Mouse (Mus musculus): ENCODE data around the gene Otor.

Gene Otor

DNA sequence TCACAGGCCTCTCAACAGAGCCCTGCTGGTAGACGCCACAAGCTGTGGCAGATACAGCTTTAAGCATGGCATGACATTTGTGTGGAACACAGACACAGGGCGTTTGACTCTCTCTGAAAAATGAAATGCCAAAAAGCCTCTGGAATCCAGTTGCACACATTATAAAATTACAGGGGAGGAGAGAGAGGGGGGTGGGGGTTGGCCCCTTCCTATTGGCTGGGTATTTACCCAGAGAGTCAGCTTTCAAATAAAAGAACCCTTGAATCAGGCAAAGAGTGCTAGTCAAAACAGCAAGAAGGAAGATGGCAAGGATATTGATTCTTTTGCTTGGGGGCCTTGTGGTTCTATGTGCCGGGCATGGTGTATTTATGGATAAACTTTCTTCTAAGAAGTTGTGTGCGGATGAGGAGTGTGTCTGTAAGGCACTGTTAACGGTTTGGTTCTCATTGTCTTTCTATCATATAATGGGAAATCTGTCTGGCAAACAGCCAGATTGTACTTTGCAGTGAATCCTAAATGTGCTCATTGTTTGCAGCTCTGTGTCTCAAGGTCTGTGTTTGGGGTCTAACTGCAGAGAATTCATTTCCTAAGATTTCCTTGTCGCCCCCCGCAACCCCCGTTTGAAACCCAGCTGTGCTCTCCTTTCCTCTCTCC is at the start of gene Otor:
Gene Otor (plus strand): TSS at position 276 of the 654 bp plus-strand sequence.
- no peak for DNase-seq (ENCODE audit: low spot score in 2 of 2)

DNA sequence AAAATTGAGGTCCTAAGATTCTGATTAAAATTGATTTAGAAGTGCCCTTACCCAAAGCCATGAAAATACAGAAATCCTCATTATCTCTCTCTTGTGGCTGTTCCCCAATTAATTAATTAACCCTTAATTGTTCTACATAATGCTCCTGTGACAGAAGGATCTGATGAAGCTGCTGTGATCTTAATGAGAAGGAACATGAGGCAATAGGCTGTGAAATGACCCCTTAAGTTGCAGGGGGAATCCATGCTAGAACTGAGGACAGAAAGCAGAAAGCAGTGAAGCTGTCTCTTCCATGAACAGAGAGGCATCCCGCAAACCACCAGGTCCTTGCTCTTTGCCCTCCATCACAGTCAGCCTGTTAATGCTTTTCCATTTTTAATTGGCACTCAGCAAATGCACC is 47.0 kb upstream of the Otor start:
- no peak for DNase-seq (ENCODE audit: low spot score in 2 of 2)

DNA sequence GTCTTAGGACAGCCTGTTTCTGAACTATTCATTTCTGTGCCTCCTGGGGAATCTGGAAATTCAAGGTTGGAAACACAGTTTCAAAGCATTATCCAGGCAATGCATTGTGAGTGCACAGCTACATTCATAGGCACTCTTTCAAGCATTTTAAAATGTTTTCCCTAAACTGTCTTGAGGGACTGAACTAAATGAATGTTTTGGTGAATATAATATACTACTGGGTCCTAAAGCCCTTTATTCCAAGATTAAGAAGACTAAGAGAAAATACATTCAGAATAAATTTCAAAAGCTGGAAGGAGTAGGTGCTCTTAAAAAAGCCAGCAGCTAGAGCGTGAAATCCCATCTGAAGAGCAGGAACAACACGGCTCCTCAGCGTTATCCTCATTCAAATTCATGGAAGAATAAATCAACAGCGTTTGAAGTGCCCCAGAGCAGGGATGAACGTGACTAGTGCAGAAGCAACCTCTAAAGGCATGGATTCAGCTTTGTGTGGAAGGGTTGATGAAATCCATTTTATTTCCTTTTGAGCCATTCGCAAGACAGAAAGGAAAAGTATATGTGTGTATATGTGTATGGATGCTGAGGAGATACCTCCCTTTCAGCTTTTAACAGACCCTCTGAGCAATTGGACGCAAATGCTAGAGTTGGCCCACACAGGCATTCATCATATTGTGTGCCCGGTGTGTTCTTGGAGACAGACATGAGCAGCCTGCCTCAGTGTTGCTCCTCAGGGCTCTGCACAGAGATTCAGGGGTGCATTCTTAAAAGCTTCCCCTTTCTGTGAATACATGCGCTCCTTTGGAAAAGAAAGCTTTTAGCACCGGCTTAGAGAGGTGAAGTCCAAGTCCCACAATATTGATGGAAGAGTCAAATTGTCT is 45.7 kb upstream of the Otor start:
- DNase-seq (ENCODE audit: low spot score in 2 of 2) = no peak

DNA sequence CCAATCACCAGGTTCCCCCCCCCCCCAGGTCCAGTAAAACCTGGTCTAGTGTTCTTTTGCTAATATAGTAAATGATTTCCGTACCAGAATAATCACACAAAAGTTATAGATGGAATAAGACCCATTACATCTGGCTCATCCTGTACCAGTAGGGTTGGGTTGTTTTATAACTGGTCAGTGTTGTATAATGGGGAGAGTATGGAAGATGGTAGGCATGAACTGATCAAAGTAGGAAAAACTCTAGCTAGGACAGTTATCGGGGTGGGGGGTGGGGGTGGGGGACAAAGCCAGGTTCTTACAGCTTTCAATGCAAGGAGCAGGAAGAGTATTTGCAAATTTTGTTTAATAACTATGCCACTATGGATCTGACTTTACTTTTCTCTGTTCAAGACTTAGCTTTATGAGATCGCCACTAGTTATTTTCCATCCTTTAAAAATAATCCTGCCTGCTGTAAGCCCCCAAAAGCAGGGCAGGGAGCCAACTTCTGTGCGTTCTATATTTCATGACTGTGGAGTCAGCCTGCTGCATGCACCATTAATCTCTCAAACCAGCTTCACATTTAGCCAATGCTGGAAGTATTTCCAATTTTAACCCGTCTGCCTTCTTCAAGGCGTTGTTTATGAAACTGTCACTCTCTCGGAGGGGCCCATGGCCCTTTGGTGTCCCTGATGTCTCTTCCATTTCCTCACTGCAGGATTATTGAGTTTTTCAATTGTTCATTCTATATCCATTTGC is 43.8 kb upstream of the Otor start:
- no peak for DNase-seq (ENCODE audit: low spot score in 2 of 2)

DNA sequence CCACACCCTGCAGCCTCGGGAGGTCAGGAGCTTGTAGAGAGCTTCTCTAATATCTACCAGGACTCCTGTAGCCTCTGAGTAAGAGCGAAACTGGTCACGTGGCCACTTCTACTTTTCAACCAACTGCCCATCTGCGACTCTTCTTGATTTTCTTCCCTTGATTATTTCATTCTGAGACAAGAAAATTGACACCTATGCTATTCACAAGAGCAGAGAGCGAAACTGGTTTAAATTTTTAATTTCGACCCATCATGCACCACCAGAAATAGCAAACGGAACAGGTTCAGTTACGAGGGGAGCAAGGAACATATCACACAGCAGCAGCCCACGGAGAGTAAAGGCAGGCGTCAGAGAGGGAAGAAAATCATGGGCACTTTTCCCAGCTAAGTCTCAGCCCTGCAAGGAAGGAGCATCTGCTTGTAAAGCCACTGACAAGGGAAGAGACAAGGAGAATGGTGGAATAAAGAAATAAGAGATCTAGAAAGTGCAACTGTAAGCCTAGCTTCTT is 43.1 kb upstream of the Otor start:
- peak; percentile 15 to 20 for DNase-seq (ENCODE audit: low spot score in 2 of 2)

DNA sequence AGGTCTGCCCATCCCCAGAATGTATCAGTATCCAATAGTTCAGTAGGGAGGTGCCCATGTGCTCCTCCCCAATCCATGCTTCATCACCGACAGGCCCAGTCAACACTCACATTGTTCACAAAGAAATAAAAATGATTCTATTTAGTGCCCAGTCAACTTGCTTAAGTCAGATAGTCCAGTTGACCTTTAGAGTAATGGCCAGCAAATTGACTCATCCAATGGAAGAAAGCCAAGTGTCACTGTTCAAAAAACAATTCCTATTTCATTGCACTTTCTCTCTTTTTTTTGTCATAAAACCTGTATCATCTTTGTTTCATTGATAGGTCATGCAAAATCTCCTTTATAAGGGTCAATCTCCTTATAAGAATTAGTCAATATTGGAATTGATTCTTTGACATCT is 36.7 kb upstream of the Otor start:
- no peak for DNase-seq (ENCODE audit: low spot score in 2 of 2)

DNA sequence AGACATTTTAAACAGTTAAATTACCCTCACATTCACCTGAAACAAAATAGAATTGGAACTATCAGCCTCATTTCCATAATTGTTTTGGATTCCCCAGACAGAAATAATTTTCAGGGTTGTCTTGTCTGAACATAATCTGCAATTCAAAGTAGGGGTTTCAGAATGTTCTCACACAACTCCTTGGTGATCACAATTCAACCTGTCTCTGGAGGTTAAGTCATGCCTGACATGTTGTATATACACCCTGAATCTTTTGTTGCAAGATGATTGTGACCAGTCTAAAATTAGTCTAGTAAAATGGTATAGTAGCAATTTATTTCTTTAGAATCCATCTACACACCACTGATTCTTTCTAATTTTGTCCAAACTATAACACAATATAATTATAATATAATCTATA is 23.0 kb upstream of the Otor start:
- DNase-seq (ENCODE audit: low spot score in 2 of 2) = no peak

DNA sequence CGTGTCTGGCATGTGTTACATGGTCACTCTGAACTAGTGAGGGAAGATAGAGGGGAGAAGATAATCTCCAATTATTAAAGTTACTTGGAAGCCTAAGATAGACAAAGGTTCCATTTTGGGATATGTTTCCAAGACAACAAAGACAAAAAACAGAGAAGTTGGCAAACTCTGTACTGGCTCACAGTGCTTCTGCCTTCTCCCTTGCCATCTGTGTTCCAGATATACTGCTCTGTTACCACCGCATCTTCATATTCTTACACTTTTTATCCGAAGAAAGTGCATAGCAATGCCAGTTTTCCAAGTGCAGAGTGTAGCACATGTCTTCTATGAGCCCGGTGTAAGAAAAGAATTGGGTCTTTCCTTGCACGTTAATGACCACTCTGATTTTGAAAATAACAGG is 21.5 kb upstream of the Otor start:
- DNase-seq (ENCODE audit: low spot score in 2 of 2) = no peak

DNA sequence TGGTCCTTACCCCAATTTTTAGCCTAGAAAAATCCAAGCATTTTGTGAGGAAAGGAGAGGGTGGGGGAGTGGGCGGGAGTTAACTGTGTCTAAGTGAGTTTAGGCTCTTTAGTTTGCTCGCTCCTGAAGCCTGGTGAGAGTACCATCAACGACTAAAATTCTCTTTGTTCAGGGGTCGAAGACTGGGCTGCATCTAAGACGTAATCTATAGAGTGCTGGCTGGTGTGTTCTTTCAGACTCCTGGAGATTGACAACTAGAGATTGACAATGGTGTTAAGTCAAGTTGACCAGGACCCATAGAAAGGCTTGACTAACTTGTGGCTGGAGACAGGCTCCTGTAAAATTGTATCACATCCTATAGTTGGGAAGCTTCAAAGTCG is 15.9 kb upstream of the Otor start:
- DNase-seq (ENCODE audit: low spot score in 2 of 2) = no peak

DNA sequence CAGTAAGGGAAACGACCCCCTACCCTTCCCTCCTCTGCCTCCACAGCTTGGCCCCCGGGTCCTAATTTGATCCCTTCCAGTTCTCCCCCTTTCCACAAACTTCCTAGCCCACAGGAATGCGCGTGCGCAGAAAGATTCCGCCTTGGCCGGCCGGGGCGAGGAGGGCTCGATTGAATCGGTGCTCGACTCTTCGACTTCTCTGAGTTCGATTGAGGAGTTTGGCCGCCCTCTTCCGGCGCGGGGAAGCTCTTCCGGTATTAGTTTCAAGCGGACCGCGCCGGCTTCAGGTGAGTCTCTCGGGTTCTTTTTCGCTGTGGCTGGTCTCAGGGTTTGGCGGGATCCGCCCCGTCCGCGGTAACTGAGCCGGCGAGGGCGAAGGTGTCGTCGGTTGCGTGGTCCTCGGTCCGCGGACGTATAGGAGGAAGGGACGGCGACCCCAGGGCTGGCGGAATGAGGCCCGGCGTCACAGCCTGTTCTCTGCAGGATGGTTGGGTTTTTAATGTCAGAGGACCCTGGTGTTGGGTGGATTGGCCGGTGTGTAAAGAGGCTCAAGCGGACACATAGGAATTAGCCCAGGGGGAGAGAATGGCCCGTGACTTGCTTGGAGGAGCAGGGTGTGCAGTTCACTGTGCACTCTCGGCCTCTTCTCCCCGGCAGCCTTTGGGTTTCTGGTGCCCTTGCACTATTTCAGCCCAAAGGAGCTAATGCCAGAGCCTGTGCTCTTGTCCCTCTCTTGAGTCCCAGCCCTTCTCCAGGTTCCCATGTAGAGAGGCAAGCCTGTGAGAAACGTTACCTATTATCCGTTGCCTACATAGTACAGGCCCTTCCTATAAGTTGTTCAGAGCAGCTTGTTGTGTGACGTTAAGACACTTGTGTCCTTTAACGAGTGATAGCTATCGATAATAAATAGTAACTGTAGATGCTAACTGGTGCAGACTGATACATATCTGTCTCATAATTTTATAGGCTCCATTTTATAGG is 15.2 kb upstream of the Otor start, which contains the start of gene Snrpb2:
Gene Snrpb2 (plus strand): TSS at position 228 of the 981 bp plus-strand sequence.
- DNase-seq (ENCODE audit: low spot score in 2 of 2) = peak; percentile 79 to 88

DNA sequence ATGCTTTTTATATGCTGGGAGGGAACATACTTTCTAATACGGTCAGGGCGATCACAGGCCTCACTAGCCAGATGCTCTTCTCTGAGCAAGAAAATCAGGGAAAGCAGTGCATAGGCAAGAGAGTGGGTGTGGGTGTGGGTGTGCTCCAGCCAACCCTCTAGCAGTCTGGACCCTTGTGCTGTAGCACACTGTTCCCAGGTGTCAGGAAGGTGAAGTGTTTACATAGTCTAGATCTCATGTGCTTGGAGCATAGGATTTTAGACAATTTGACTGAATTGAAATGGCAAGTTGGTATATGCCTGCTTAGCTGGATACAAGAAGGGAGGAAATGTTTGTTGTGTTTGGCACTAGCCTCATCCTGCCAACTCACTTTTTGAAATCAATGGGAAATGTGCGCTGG is 12.4 kb upstream of the Otor start:
- no peak for DNase-seq (ENCODE audit: low spot score in 2 of 2)

DNA sequence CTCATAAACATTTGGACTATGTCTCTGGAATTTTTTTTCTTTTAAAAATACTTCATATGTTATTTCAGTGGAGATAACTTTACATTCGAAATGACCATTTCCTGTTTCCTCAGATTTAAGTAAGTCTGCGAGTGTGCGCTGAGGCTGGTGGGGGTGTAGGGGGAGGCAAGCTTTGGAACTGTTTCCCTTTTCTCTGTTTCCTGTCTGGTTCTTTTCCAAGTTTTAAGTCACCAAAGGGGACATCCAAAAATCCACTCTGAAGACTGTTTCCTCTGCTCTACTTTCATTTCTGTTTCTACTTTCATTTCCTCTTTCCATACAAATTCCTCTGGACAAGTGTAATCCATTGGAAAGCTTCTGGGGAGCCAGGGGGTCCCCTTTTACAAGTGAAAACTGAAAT is 3.4 kb downstream of the Otor start:
- peak; percentile 19 to 50 for DNase-seq (ENCODE audit: low spot score in 2 of 2)

DNA sequence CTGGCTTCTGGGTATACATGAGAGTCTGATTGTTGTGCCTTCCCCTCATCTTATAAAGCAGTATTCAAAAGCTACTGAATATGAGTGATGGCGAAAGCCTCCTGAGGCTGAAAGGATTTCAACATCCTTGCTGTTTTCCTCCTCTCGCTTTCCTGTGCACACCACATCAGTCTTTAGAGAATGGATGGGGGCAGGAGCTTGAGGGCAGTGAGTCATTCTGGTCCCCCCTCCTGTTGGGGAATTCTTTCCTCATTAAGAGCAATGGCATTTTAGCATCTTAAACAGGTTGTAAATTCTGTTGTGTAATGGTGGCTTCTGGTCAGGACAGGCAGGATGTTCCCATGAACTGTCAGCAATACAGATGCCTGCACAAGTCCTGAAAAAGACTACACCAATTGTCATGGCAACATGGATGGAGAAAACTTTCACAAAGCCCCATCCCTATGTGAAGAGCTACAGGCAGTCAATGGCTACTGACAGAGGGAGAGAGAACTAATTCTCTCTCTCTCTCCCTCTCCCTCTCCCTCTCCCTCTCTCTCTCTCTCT is 6.7 kb downstream of the Otor start:
- DNase-seq (ENCODE audit: low spot score in 2 of 2) = no peak

DNA sequence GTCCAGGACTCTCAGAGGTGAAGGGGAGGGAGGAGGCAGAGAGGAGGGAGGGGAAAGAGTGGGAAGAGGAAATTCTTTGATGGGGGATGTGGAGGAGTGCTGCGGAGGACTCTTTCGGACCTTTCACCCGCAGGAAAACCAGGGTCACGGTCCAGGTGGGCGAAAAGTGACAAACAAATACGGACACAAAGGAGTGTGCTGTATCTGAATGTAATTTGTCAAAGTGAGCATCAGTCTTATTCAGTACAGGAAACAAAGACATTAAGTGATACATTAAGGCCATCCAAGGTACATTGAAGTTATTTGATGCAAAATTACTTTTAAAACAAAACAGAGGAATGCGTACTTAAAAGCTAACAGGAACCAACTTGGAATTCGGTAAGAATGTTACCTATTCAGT is 11.6 kb downstream of the Otor start:
- DNase-seq (ENCODE audit: low spot score in 2 of 2) = no peak

DNA sequence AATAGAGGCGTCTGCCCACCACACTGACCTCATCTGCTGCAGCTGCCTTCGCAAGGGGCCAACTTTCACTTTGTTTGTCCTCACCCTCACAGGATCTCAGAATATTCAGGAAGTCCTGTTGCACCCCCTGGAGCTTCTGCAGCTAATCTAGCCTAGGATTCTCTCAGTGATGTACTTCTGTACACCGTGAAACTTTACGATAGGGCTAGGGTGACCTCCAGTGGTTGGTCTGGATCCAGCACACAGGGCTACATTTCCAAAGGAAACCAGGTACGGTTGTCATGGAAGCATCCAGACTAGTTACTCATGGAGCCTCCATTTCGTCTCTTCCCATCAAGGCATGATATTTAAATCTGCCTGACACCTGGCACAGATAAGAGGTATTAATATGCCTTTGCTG is 15.5 kb downstream of the Otor start:
- peak; percentile 25 to 33 for DNase-seq (ENCODE audit: low spot score in 2 of 2)

DNA sequence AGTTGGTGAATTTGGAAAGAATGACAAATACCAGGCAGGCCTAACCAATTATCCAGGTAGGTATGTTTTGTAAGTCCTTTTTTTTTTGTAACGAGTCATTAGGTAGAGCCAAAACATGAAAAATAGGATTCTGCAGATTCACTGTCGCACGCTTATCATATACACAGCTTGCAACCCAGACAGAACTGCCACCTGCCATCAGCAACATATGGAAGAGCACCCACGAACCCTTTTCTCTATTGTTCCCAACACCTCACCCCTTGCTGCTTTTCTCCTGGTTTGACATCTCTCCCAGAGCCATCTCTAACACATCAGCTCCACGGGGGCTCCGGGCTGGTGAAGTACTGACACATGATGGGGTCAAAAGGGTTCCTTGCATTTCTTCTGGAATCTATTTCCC is 16.5 kb downstream of the Otor start:
- no peak for DNase-seq (ENCODE audit: low spot score in 2 of 2)

DNA sequence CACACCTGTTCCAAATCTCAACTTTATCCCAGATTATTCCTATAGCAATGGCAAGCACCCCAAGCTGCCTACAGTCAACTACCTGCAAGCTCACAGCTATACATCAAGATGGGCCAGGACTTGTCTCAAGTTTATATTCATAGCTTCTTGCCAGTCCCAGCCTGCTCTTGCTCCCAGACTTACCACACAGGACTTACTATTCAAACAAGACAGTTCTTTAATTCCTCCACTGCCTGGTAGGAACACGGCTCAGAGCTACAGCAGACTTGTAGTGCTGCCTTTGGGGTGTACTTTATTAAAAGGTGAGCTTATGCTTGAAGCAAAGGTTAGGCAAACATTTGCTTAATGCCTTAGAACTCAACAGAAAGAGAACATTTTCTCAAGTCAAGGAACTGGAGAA is 18.9 kb downstream of the Otor start:
- no peak for DNase-seq (ENCODE audit: low spot score in 2 of 2)

DNA sequence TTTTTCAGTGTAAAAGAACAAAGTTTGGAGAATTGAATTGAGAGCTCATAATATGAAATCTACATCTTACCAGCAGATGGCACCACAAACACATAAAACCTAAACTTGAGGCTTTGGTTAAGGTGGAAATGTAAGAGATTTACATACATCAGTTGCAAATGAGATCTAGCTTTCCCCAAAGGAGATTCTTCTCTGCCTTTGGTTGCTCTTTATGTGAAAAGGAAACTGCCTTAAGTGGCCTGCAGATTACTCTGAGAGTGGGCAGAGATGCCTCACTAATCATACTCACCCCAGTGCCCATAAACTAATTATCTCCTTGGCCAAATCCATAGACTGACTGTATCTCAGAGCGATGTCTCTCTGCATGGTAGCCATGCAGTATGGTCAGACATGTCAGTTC is 35.6 kb downstream of the Otor start:
- DNase-seq (ENCODE audit: low spot score in 2 of 2) = no peak

DNA sequence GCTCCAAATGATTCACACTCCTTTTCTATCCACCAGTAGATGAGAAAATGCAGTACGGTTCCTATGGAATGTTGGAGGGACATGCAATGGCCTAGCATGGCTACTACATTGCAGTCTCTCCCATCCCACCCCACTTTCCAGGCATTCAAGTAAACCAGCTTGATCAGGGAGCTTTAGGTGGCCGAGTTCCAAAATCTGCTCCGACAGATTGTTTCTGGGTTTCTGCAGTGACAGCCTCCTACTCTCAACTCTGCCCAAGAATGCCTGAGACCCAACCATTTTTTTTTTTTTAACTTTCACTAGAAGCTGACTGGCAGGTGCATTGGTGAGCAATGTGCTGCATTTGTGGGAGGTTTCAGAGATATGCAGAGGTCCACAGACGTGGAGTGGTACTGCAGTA is 36.4 kb downstream of the Otor start:
- no peak for DNase-seq (ENCODE audit: low spot score in 2 of 2)

DNA sequence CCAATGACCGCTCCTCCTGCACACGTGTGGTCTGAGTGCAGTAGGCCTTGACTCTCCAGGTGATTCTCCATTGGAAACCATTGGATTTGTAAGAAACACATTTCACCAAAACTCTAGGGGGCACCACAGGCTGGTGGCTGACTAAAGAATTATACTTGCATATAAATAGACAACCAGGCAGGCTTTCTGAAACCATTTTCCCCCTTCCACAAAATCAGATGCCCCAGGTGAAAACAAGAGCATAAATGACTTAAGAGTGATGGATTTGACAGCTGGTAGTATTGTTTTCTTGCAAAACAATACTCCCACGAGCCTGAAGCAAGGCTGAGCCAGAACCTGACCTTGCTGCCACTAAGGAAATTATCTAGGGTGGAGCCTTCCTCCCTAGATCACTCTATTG is 39.2 kb downstream of the Otor start:
- peak; percentile 7 to 64 for DNase-seq (ENCODE audit: low spot score in 2 of 2)

DNA sequence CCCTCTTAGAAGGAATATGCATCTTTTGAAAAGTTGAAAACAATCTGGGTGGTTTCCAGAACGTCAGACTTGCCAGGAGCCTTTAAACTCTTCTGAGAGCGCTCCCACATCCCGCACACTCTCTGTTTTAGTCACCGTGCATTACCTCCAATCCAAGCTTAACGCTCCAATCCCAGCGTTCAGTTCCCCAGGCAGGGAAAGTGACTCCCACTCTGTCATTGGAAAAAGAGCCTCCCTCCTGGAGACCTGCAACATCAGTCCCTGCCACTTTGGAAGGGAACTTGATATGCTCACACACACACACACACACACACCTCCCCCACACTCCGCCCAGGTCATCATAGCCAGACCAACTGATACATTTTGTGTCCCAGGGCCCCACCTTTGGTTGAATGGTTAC is 39.9 kb downstream of the Otor start:
- no peak for DNase-seq (ENCODE audit: low spot score in 2 of 2)
